ENCODE assay signal across 11 mouse cellular contexts in genomic region chr1:119859566-119859965, GRCm38 (mm10).
"Had no signal": no experiment of that assay in that cellular context is flagged by ENCODE, and none has a peak within 500 bp of the region (broad histone marks: within the 10 kb centered on the region; RNA-seq: fewer than 3 reads in every experiment).

No protein-coding gene starts in this region.

- DNase-seq: lung, adult 18-20 months; lung, embryonic 14.5 days; lung, postnatal 10 days; lung, postnatal 4 days; retina, postnatal 1 day; right cerebral cortex, adult 18-20 months; thymus, adult 2 months; thymus, postnatal 25 days; thymus, postnatal 4 days had no signal

- ATAC-seq: midbrain, embryonic 13.5 days; midbrain, embryonic 15.5 days had no signal
